Mouse (Mus musculus) liver, embryonic 18 days (tissue): ENCODE measurements around the gene Gm42715. TPM values are rescaled to one million over a fixed set of nuclear protein-coding genes. Genes with fewer than 3 reads are reported as not detected.

Source experiments
- polyA plus RNA-seq: library from polyadenylated mRNA; depleted of rRNA; stranded (reverse); fragments of >200 nt; gene quantifications from 2 replicates; pipeline ENCODE4 v1.2.3, GENCODE M21; 2012; rRNA removed

The Gm42715 gene
- 3.5 and 5.2 TPM in 2 replicates for polyA plus RNA-seq

GRCm38 (mm10) chr7:127519284-127519683 lies at the start of gene Gm42715:
Gm42715 (plus strand) TSS chr7:127519584.

GRCm38 (mm10) chr7:127478635-127479317 lies 40.6 kb upstream of the Gm42715 start, which contains the start of gene Fbrs:
Fbrs (plus strand) TSS chr7:127479199.

GRCm38 (mm10) chr7:127511808-127512230 lies 7.6 kb upstream of the Gm42715 start, which contains the start of gene Srcap:
Srcap (plus strand) TSS chr7:127511983.

GRCm38 (mm10) chr7:127561340-127561858 lies 42.0 kb downstream of the Gm42715 start, which contains the start of gene Tmem265:
Tmem265 (plus strand) TSS chr7:127561390.

GRCm38 (mm10) chr7:127572895-127573471 lies 53.6 kb downstream of the Gm42715 start, which contains the start of gene Phkg2:
Phkg2 (plus strand) TSS chr7:127573340.

GRCm38 (mm10) chr7:127588011-127588871 lies 68.9 kb downstream of the Gm42715 start, which contains the start of the genes Ccdc189 and Rnf40:
Ccdc189 (minus strand) TSS chr7:127588595.
Rnf40 (plus strand) TSS chr7:127588767.

GRCm38 (mm10) chr7:127614891-127615843 lies 95.8 kb downstream of the Gm42715 start, which contains the start of gene Zfp629:
Zfp629 (minus strand) TSS chr7:127615797.

Other genes starting within 250 kb of the Gm42715 start
- 153 and 165 TPM in 2 replicates for gene Sephs2, start 245.5 kb upstream of the Gm42715 start, polyA plus RNA-seq
- gene Itgal, start 223.3 kb upstream of the Gm42715 start, polyA plus RNA-seq = 9.1 and 10.0 TPM in 2 replicates
- 8.5 and 9.3 TPM in 2 replicates for gene Zfp768, start 174.0 kb upstream of the Gm42715 start, polyA plus RNA-seq
- gene Zfp747, start 143.5 kb upstream of the Gm42715 start, polyA plus RNA-seq = 2.2 and 2.4 TPM in 2 replicates
- gene 9130019O22Rik, start 132.4 kb upstream of the Gm42715 start, polyA plus RNA-seq = 1.00 and 1.1 TPM in 2 replicates
- 2.7 TPM in 2 replicates for gene E430018J23Rik, start 126.0 kb upstream of the Gm42715 start, polyA plus RNA-seq
- gene Zfp764, start 112.8 kb upstream of the Gm42715 start, polyA plus RNA-seq = 1.7 and 1.8 TPM in 2 replicates
- 5.6 and 5.8 TPM in 2 replicates for gene Zfp688, start 97.5 kb upstream of the Gm42715 start, polyA plus RNA-seq
- gene Zfp689, start 70.4 kb upstream of the Gm42715 start, polyA plus RNA-seq = 1.3 and 1.5 TPM in 2 replicates
- 20.0 and 23.0 TPM in 2 replicates for gene Prr14, start 60.0 kb upstream of the Gm42715 start, polyA plus RNA-seq
- gene Fbrs, start 40.4 kb upstream of the Gm42715 start, polyA plus RNA-seq = 6.4 and 7.1 TPM in 2 replicates
- gene Srcap, start 7.6 kb upstream of the Gm42715 start, polyA plus RNA-seq = 2.5 and 2.8 TPM in 2 replicates
- 0.68 and 0.78 TPM in 2 replicates for gene Tmem265, start 41.8 kb downstream of the Gm42715 start, polyA plus RNA-seq
- gene Phkg2, start 53.8 kb downstream of the Gm42715 start, polyA plus RNA-seq = 28.4 and 35.4 TPM in 2 replicates
- 3.1 and 4.4 TPM in 2 replicates for gene Ccdc189, start 69.0 kb downstream of the Gm42715 start, polyA plus RNA-seq
- 12.6 and 15.5 TPM in 2 replicates for gene Rnf40, start 69.2 kb downstream of the Gm42715 start, polyA plus RNA-seq
- 3.4 and 4.5 TPM in 2 replicates for gene Zfp629, start 96.2 kb downstream of the Gm42715 start, polyA plus RNA-seq
- gene Bcl7c, start 189.3 kb downstream of the Gm42715 start, polyA plus RNA-seq = 12.7 and 12.9 TPM in 2 replicates
- gene Ctf1, start 193.2 kb downstream of the Gm42715 start, polyA plus RNA-seq = 6.2 and 6.4 TPM in 2 replicates
- not detected in 2 replicates for gene Ctf2, start 212.6 kb downstream of the Gm42715 start, polyA plus RNA-seq
- 5.1 and 5.4 TPM in 2 replicates for gene Fbxl19, start 225.0 kb downstream of the Gm42715 start, polyA plus RNA-seq